9 mouse cellular contexts compared by ENCODE assay signal in genomic region chr19:40962988-40963387, GRCm38 (mm10). TPM values are rescaled to one million over a fixed set of nuclear protein-coding genes. Genes with fewer than 3 reads are reported as not detected.
DNase-seq lines count a peak whose midpoint lies in the region; ATAC-seq and TF ChIP-seq lines count a peak whose summit lies in the region.
"Had no signal": no experiment of that assay in that cellular context is flagged by ENCODE, and none has a peak within 500 bp of the region (broad histone marks: within the 10 kb centered on the region; RNA-seq: fewer than 3 reads in every experiment).

No protein-coding gene starts in this region.

- H3K4me1 ChIP-seq in stomach, postnatal 0 days (replicated peaks; ENCODE audit: control insufficient read depth, insufficient read depth) = no peaks in the 10 kb centered on the region
- H3K4me1 ChIP-seq: limb, embryonic 12.5 days had no signal

- TF ChIP-seq CTCF in stomach, postnatal 0 days (IDR thresholded peaks at IDR 0.05; ENCODE audit: low read depth) = peak; percentile 77

- WGBS in stomach, postnatal 0 days = 50% methylated on average over 12 of the region's 12 CpGs

- no peak for TF ChIP-seq EP300 in stomach, postnatal 0 days (optimal IDR thresholded peaks at IDR 0.05)

- peak; percentile 87 for ATAC-seq in megakaryocyte, adult 5-6 weeks (ENCODE audit: poor library complexity, severe bottlenecking)
- ATAC-seq in stomach, postnatal 0 days (ENCODE audit: low FRiP score, low TSS enrichment) = no peak

- H3K4me2 ChIP-seq in stomach, postnatal 0 days (replicated peaks; ENCODE audit: low read depth) = no peak overlapping the region
- H3K4me2 ChIP-seq: limb, embryonic 12.5 days had no signal

- intact Hi-C loops in gastrocnemius, postnatal 14 days (cut with DNase I; ENCODE audit: low total_unique reads) = loop anchor here (5.0 kb wide), 1 partner anchor 54 kb away; no protein-coding TSS in a partner anchor

- no peak overlapping the region for H3K4me3 ChIP-seq in stomach, postnatal 0 days (ENCODE audit: low read depth, low read length)
- H3K4me3 ChIP-seq: limb, embryonic 12.5 days had no signal

- H3K27ac ChIP-seq in stomach, postnatal 0 days (replicated peaks) = no peak overlapping the region
- H3K27ac ChIP-seq: limb, embryonic 12.5 days had no signal

- H3K27me3 ChIP-seq in stomach, postnatal 0 days (ENCODE audit: control insufficient read depth, insufficient read depth, low read length) = no peaks in the 10 kb centered on the region
- H3K27me3 ChIP-seq: limb, embryonic 12.5 days had no signal

- DNase-seq in cerebellum, postnatal 10 days = peak; percentile 62 to 68
- no peak for DNase-seq in cerebellum, adult 9-10 months
- DNase-seq in 3134 (ENCODE audit: extremely low read depth, insufficient read length, low spot score) = peak; percentile 35
- peak; percentile 75 for DNase-seq in adrenal gland, postnatal 10 days
- DNase-seq in gastrocnemius, postnatal 14 days = peak; percentile 43
- peak; percentile 33 for DNase-seq in layer of hippocampus, adult 9-11 months
- DNase-seq in stomach, postnatal 0 days (ENCODE audit: low spot score) = peak; percentile 44

- no peaks in the 10 kb centered on the region for H3K36me3 ChIP-seq in stomach, postnatal 0 days (ENCODE audit: control insufficient read depth, insufficient read depth, low read length)
- H3K36me3 ChIP-seq: limb, embryonic 12.5 days had no signal

- H3K9ac ChIP-seq in stomach, postnatal 0 days (ENCODE audit: low read length) = no peak overlapping the region
- H3K9ac ChIP-seq: limb, embryonic 12.5 days had no signal

- no peaks in the 10 kb centered on the region for H3K9me3 ChIP-seq in stomach, postnatal 0 days (ENCODE audit: control insufficient read depth, low read length)
- H3K9me3 ChIP-seq: limb, embryonic 12.5 days had no signal

RNA-seq across cellular contexts. Expression of gene Blnk, which starts 31.3 kb away (rescaled TPM):
- total RNA-seq in adrenal gland, postnatal 10 days (2021) = 1 to 10 TPM; 1.5 to 1.8 TPM
- total RNA-seq in gastrocnemius, postnatal 14 days (2021) = under 1 TPM; 0.55 to 0.82 TPM
- total RNA-seq in megakaryocyte, adult 5-6 weeks (2015) = 3.0 and 3.4 TPM in 2 replicates
- total RNA-seq in megakaryocyte, adult 5-6 weeks (2017) = 1.9 and 2.4 TPM in 2 replicates
- 8.7 and 9.9 TPM in 2 replicates for polyA plus RNA-seq in stomach, postnatal 0 days (2015; fragmentation: Nextera tagmentation; extraction: Ambion mirVana)
